Comparison of ENCODE assay signal across 16 mouse cellular contexts in the genomic region with DNA sequence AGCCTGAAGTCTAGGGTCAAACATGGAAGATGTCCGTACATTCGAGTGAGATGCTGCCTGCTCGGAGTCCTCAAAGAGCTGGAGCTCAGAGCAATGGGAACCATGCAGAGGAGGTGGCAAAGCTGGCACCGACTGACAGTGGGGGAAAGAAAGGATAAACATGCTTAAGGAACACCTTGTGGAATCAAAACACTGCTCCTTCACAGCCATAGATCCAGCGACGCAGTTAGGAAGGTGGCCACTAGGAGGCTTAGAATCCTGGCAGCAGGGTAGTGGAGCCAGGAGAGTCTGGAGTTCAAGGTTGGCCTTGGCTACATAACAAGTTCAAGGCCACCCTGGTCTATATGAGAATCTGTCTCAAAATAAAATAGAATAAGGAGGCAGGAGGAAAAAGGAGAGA. TPM values are rescaled to one million over a fixed set of nuclear protein-coding genes. Genes with fewer than 3 reads are reported as not detected.
DNase-seq lines count a peak whose midpoint lies in the region; ATAC-seq lines count a peak whose summit lies in the region.
"Had no signal": no experiment of that assay in that cellular context is flagged by ENCODE, and none has a peak within 500 bp of the region (broad histone marks: within the 10 kb centered on the region; RNA-seq: fewer than 3 reads in every experiment).

No protein-coding gene starts in this region.

- WGBS in limb, embryonic 10.5 days = 34% methylated on average over 6 of the region's 6 CpGs

- no peak overlapping the region for H3K4me3 ChIP-seq in limb, embryonic 10.5 days
- H3K4me3 ChIP-seq: heart, embryonic 12.5 days; stomach, embryonic 15.5 days had no signal

- H3K27ac ChIP-seq in limb, embryonic 10.5 days = no peak overlapping the region
- H3K27ac ChIP-seq: macrophage had no signal

- ATAC-seq in cerebellum, adult (ENCODE audit: insufficient number of reproducible peaks, low FRiP score, low TSS enrichment) = no peak

- H3K4me1 ChIP-seq in limb, embryonic 10.5 days = peaks cover 31% of the 10 kb centered on the region

- peak; percentile 28 to 50 for DNase-seq in cerebellum, postnatal 14 days
- DNase-seq in lung, postnatal 10 days = peak; percentile 27
- no peak for DNase-seq in lung, postnatal 14 days
- DNase-seq in MN1 (ENCODE audit: low spot score) (peak; percentile 45), adipocyte (ENCODE audit: low spot score) (no peak)
- peak; percentile 41 for DNase-seq in limb, embryonic 10.5 days (ENCODE audit: low spot score)
- no peak for DNase-seq in gastrocnemius, adult 8-10 months (ENCODE audit: low spot score in 2 of 2)

- no peaks in the 10 kb centered on the region for H3K9me3 ChIP-seq in limb, embryonic 10.5 days (replicated peaks)
- H3K9me3 ChIP-seq: heart, embryonic 12.5 days; stomach, embryonic 15.5 days had no signal

- H3K36me3 ChIP-seq in limb, embryonic 10.5 days = no peaks in the 10 kb centered on the region
- H3K36me3 ChIP-seq: heart, embryonic 12.5 days; stomach, embryonic 15.5 days had no signal

- peaks cover 21% of the 10 kb centered on the region; the same call in 1 of the 2 replicates for H3K27me3 ChIP-seq in limb, embryonic 10.5 days (ENCODE audit: low read depth, poor library complexity, severe bottlenecking)

RNA-seq across cellular contexts. Expression of a gene that starts 10.5 kb away (rescaled TPM):
- not detected in 2 replicates for polyA plus RNA-seq in limb, embryonic 10.5 days (2016; fragmentation: Nextera tagmentation; extraction: Ambion mirVana)
- not detected for total RNA-seq in gastrocnemius, adult 8-10 months (2022)
- total RNA-seq: layer of hippocampus, adult 8-10 months; left cerebral cortex, postnatal 25 days had no signal
- polyA plus RNA-seq: activated CD4-positive, CD25-positive, alpha-beta regulatory T cell, adult 4 months; forebrain, embryonic 16.5 days; heart, embryonic 12.5 days; inflammation-experienced regulatory T-cells, adult 6 months; macrophage; stomach, embryonic 15.5 days had no signal

RNA-seq across cellular contexts. Expression of a gene that starts 41.1 kb away (rescaled TPM):
- not detected in 2 replicates for polyA plus RNA-seq in limb, embryonic 10.5 days (2016; fragmentation: Nextera tagmentation; extraction: Ambion mirVana)
- not detected for total RNA-seq in gastrocnemius, adult 8-10 months (2022)
- total RNA-seq: layer of hippocampus, adult 8-10 months had no signal
- polyA plus RNA-seq: activated CD4-positive, CD25-positive, alpha-beta regulatory T cell, adult 4 months; forebrain, embryonic 16.5 days; heart, embryonic 12.5 days; inflammation-experienced regulatory T-cells, adult 6 months; macrophage; stomach, embryonic 15.5 days had no signal

RNA-seq across cellular contexts. Expression of a gene that starts 56.3 kb away (rescaled TPM):
- polyA plus RNA-seq in limb, embryonic 10.5 days (2016; fragmentation: Nextera tagmentation; extraction: Ambion mirVana) = 10.5 and 13.3 TPM in 2 replicates
- 100 to 1,000 TPM; 149 to 182 (median 166) TPM for total RNA-seq in gastrocnemius, adult 8-10 months (2022)

Comparison
In these comparisons a context has a peak if more than half of its experiments do, and no peak if none do; other contexts are left out.
1. DNase-seq: peak in cerebellum, postnatal 14 days (2 of 2), lung, postnatal 10 days (single experiment), MN1 (single experiment) and limb, embryonic 10.5 days (single experiment); none in lung, postnatal 14 days (single experiment), adipocyte (single experiment) and gastrocnemius, adult 8-10 months (0 of 2).